Comparison of ENCODE assay signal across 8 mouse cellular contexts in genomic region chr8:70674109-70674508, GRCm38 (mm10). TPM values are rescaled to one million over a fixed set of nuclear protein-coding genes. Genes with fewer than 3 reads are reported as not detected.
DNase-seq lines count a peak whose midpoint lies in the region; ATAC-seq lines count a peak whose summit lies in the region.

No protein-coding gene starts in this region.

- ATAC-seq in cerebellum, adult (ENCODE audit: insufficient number of reproducible peaks, low FRiP score, low TSS enrichment): no peak
- no peak for ATAC-seq in megakaryocyte, adult 5-6 weeks (ENCODE audit: poor library complexity, severe bottlenecking)
- ATAC-seq in limb, embryonic 12.5 days (ENCODE audit: insufficient number of reproducible peaks, insufficient read depth, low FRiP score, low TSS enrichment, low read depth): no peak
- no peak for ATAC-seq in stomach, embryonic 16.5 days (ENCODE audit: insufficient read depth, low FRiP score)

- peak overlapping the region; percentile 95 for H3K4me3 ChIP-seq in megakaryocyte, embryonic 14.5 days (replicated peaks)
- peak overlapping the region; percentile 64 for H3K4me3 ChIP-seq in limb, embryonic 12.5 days (replicated peaks)
- H3K4me3 ChIP-seq in stomach, embryonic 16.5 days (replicated peaks; ENCODE audit: low read length): peak overlapping the region; percentile 82

- peaks cover 74% of the 10 kb centered on the region for H3K4me1 ChIP-seq in megakaryocyte, embryonic 14.5 days
- peaks cover 14% of the 10 kb centered on the region for H3K4me1 ChIP-seq in limb, embryonic 12.5 days (replicated peaks)
- peaks cover 27% of the 10 kb centered on the region for H3K4me1 ChIP-seq in stomach, embryonic 16.5 days (ENCODE audit: control insufficient read depth, insufficient read depth, low read length)

- H3K27ac ChIP-seq in limb, embryonic 12.5 days: peak overlapping the region; percentile 90
- peak overlapping the region; percentile 97 for H3K27ac ChIP-seq in stomach, embryonic 16.5 days (ENCODE audit: low read length)

- H3K4me2 ChIP-seq in limb, embryonic 12.5 days: peak overlapping the region; percentile 77
- peak overlapping the region; percentile 66 for H3K4me2 ChIP-seq in stomach, embryonic 16.5 days (ENCODE audit: low read depth, low read length)

- peaks cover 30% of the 10 kb centered on the region for H3K36me3 ChIP-seq in megakaryocyte, embryonic 14.5 days (replicated peaks; ENCODE audit: low read length)
- peaks cover 24% of the 10 kb centered on the region for H3K36me3 ChIP-seq in limb, embryonic 12.5 days
- H3K36me3 ChIP-seq in stomach, embryonic 16.5 days (ENCODE audit: control insufficient read depth, insufficient read depth, low read length): 0 out of 2 replicates have a peak, but pooled peaks cover 9% of the 10 kb centered on the region

- H3K9me3 ChIP-seq in megakaryocyte, embryonic 14.5 days: peaks cover 6% of the 10 kb centered on the region; the same call in 1 of the 2 replicates
- H3K9me3 ChIP-seq in limb, embryonic 12.5 days: no peaks in the 10 kb centered on the region
- H3K9me3 ChIP-seq in stomach, embryonic 16.5 days (replicated peaks; ENCODE audit: control insufficient read depth, low read length): no peaks in the 10 kb centered on the region

- DNase-seq in cerebellum, adult 11 months: peak; percentile 41
- no peak for DNase-seq in right cerebral cortex, postnatal 36 days (ENCODE audit: low spot score in 2 of 2)
- DNase-seq in spleen, postnatal 36 days (ENCODE audit: low spot score in 2 of 2): no peak

- H3K9ac ChIP-seq in limb, embryonic 12.5 days (replicated peaks): peak overlapping the region; percentile 65
- H3K9ac ChIP-seq in stomach, embryonic 16.5 days (ENCODE audit: low read length): peak overlapping the region; percentile 87

- H3K27me3 ChIP-seq in megakaryocyte, embryonic 14.5 days (replicated peaks): no peaks in the 10 kb centered on the region
- no peaks in the 10 kb centered on the region for H3K27me3 ChIP-seq in limb, embryonic 12.5 days
- H3K27me3 ChIP-seq in stomach, embryonic 16.5 days (ENCODE audit: control insufficient read depth, insufficient read depth, low read length): no peaks in the 10 kb centered on the region

- WGBS in limb, embryonic 12.5 days: 86% methylated on average over 3 of the region's 3 CpGs
- WGBS in stomach, embryonic 16.5 days: 71% methylated on average over 3 of the region's 3 CpGs

RNA-seq across cellular contexts. Expression of gene Lsm4, which starts 1.1 kb away (rescaled TPM):
- 103 and 569 TPM in 2 replicates for polyA plus RNA-seq in megakaryocyte, embryonic 14.5 days (2012; ENCODE audit: insufficient read depth, low replicate concordance)
- total RNA-seq in megakaryocyte, adult 5-6 weeks (2015): 82.1 and 84.4 TPM in 2 replicates
- 106 and 151 TPM in 2 replicates for total RNA-seq in megakaryocyte, adult 5-6 weeks (2017)
- polyA plus RNA-seq in limb, embryonic 12.5 days (2016; fragmentation: Nextera tagmentation; extraction: Ambion mirVana): 335 and 339 TPM in 2 replicates
- 154 and 173 TPM in 2 replicates for polyA plus RNA-seq in stomach, embryonic 16.5 days (2015; fragmentation: Nextera tagmentation; extraction: Ambion mirVana)

RNA-seq across cellular contexts. Expression of gene Pgpep1, which starts 13.9 kb away (rescaled TPM):
- 10.2 and 10.5 TPM in 2 replicates for polyA plus RNA-seq in megakaryocyte, embryonic 14.5 days (2012; ENCODE audit: insufficient read depth, low replicate concordance)
- 5.7 and 6.8 TPM in 2 replicates for total RNA-seq in megakaryocyte, adult 5-6 weeks (2015)
- 1.5 and 4.0 TPM in 2 replicates for total RNA-seq in megakaryocyte, adult 5-6 weeks (2017)
- 45.7 and 53.9 TPM in 2 replicates for polyA plus RNA-seq in limb, embryonic 12.5 days (2016; fragmentation: Nextera tagmentation; extraction: Ambion mirVana)
- polyA plus RNA-seq in stomach, embryonic 16.5 days (2015; fragmentation: Nextera tagmentation; extraction: Ambion mirVana): 47.4 and 57.5 TPM in 2 replicates

RNA-seq across cellular contexts. Expression of gene Jund, which starts 24.6 kb away (rescaled TPM):
- polyA plus RNA-seq in megakaryocyte, embryonic 14.5 days (2012; ENCODE audit: insufficient read depth, low replicate concordance): 972 and 2,520 TPM in 2 replicates
- total RNA-seq in megakaryocyte, adult 5-6 weeks (2015): 26.7 and 44.1 TPM in 2 replicates
- total RNA-seq in megakaryocyte, adult 5-6 weeks (2017): 24.0 and 28.9 TPM in 2 replicates
- 117 and 121 TPM in 2 replicates for polyA plus RNA-seq in limb, embryonic 12.5 days (2016; fragmentation: Nextera tagmentation; extraction: Ambion mirVana)
- 22.5 and 30.0 TPM in 2 replicates for polyA plus RNA-seq in stomach, embryonic 16.5 days (2015; fragmentation: Nextera tagmentation; extraction: Ambion mirVana)

RNA-seq across cellular contexts. Expression of gene Iqcn, which starts 29.1 kb away (rescaled TPM):
- polyA plus RNA-seq in megakaryocyte, embryonic 14.5 days (2012; ENCODE audit: insufficient read depth, low replicate concordance): not detected in 2 replicates
- total RNA-seq in megakaryocyte, adult 5-6 weeks (2015): 0.11 and 0.27 TPM in 2 replicates
- 0.04 TPM in 1 of 2 replicates, not detected in the other for total RNA-seq in megakaryocyte, adult 5-6 weeks (2017)
- not detected in 2 replicates for polyA plus RNA-seq in limb, embryonic 12.5 days (2016; fragmentation: Nextera tagmentation; extraction: Ambion mirVana)
- polyA plus RNA-seq in stomach, embryonic 16.5 days (2015; fragmentation: Nextera tagmentation; extraction: Ambion mirVana): not detected in 2 replicates

RNA-seq across cellular contexts. Expression of gene Gdf15, which starts 41.9 kb away (rescaled TPM):
- 2.5 and 4.5 TPM in 2 replicates for polyA plus RNA-seq in megakaryocyte, embryonic 14.5 days (2012; ENCODE audit: insufficient read depth, low replicate concordance)
- total RNA-seq in megakaryocyte, adult 5-6 weeks (2015): not detected in 2 replicates
- not detected in 2 replicates for total RNA-seq in megakaryocyte, adult 5-6 weeks (2017)
- 0.15 TPM in 1 of 2 replicates, not detected in the other for polyA plus RNA-seq in limb, embryonic 12.5 days (2016; fragmentation: Nextera tagmentation; extraction: Ambion mirVana)
- 0.57 and 0.60 TPM in 2 replicates for polyA plus RNA-seq in stomach, embryonic 16.5 days (2015; fragmentation: Nextera tagmentation; extraction: Ambion mirVana)
